Mouse (Mus musculus): ENCODE measurements around the gene Cmss1. TPM values are rescaled to one million over a fixed set of nuclear protein-coding genes. Genes with fewer than 3 reads are reported as not detected.

Gene Cmss1
- polyA plus RNA-seq, 1 experiment: 6.5 TPM

- no peak overlapping the region for H3K4me3 ChIP-seq (ENCODE audit: insufficient read depth, low read length)
- H3K27ac ChIP-seq (ENCODE audit: insufficient read depth, low read depth, low read length): no peak overlapping the region
- no peak for TF ChIP-seq POLR2A (IDR thresholded peaks at IDR 0.05; ENCODE audit: borderline replicate concordance, low read depth, low read length)
- no peak for TF ChIP-seq CTCF (IDR thresholded peaks at IDR 0.05; ENCODE audit: low read depth, low read length)
- 0 out of 2 replicates have a peak, but pooled peaks cover 2% of the 10 kb centered on the region for H3K4me1 ChIP-seq (ENCODE audit: control insufficient read depth, insufficient read depth, low read length)
Observed at GRCm38 (mm10) chr16:57349039-57349438, 257.6 kb downstream of the Cmss1 start.

DNA sequence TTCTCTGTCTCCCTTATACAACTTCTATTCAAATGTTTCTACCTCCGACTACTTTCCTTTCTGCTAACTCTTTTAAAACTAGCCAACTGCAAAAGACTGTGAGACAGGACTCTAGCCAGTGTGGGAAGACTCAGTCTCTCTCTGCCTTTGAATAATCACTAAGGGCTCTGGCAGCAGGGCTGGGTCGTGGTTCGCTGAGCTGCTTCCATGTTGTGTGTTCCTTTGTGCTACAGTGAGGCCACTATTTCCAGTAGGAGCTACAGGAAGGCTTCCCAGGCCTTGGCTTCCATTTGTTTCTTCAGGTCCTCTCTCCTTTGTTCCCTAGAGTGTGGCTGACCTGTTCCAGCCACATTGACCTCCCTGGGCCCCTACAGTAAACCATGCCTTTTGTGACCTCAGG lies 260.4 kb downstream of the Cmss1 start:
- TF ChIP-seq POLR2A (IDR thresholded peaks at IDR 0.05; ENCODE audit: borderline replicate concordance, low read depth, low read length): no peak
- no peak for TF ChIP-seq CTCF (IDR thresholded peaks at IDR 0.05; ENCODE audit: low read depth, low read length)
- no peak overlapping the region for H3K27ac ChIP-seq (ENCODE audit: insufficient read depth, low read depth, low read length)
- H3K4me3 ChIP-seq (ENCODE audit: insufficient read depth, low read length): no peak overlapping the region
- no peaks in the 10 kb centered on the region for H3K4me1 ChIP-seq (ENCODE audit: control insufficient read depth, insufficient read depth, low read length)

GRCm38 (mm10) chr16:57340613-57340898 lies 266.1 kb downstream of the Cmss1 start:
- peaks cover 13% of the 10 kb centered on the region for H3K4me1 ChIP-seq (ENCODE audit: control insufficient read depth, insufficient read depth, low read length)
- TF ChIP-seq POLR2A (IDR thresholded peaks at IDR 0.05; ENCODE audit: borderline replicate concordance, low read depth, low read length) (no peak), CTCF (IDR thresholded peaks at IDR 0.05; ENCODE audit: low read depth, low read length) (no peak)
- no peak overlapping the region for H3K4me3 ChIP-seq (ENCODE audit: insufficient read depth, low read length)
- no peak overlapping the region for H3K27ac ChIP-seq (ENCODE audit: insufficient read depth, low read depth, low read length)

DNA sequence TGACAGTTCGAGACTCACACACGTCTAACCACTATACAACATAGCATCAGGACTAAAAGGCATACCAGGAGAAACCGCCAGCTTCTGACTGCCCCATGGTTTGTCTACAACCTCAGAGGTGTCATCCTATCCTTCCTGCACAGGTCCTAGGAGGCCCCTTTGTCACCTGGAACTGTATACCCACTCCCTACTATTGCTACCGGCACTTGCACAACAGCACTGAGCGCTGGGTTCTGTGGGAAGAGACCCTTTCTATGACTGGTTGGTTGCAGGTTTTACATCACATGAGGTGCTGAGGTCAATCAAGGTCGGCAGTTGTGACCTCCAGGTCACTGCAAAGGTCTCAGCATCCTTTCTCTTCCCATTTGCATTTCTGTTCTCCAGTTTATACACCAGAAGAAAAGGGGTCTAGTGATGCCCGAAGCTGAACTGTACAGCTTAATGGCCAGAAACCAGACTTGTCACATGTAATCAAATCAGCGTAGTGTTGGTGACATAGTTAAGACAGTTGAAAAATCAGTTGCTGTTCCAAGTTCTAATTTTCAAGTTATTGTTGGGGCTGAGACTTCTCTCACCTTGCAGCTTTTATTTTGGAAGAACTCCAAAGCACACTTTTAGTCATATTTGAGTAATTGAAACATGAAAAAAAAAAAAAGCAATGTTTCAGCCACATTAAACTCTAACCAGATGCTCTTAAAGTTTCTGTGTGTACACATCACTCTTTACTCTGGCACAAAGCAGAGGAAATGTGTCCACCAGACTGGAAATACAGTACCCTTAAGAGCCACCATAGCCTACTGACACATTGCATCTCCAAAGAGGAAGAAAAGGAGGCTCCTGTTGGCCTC lies 266.7 kb downstream of the Cmss1 start:
- Histone ChIP-seq H3K4me1 (ENCODE audit: control insufficient read depth, insufficient read depth, low read length) (peaks cover 13% of the 10 kb centered on the region), H3K27ac (ENCODE audit: insufficient read depth, low read depth, low read length) (no peak overlapping the region), H3K4me3 (ENCODE audit: insufficient read depth, low read length) (no peak overlapping the region)
- TF ChIP-seq POLR2A (IDR thresholded peaks at IDR 0.05; ENCODE audit: borderline replicate concordance, low read depth, low read length): no peak
- TF ChIP-seq CTCF (IDR thresholded peaks at IDR 0.05; ENCODE audit: low read depth, low read length): no peak

DNA sequence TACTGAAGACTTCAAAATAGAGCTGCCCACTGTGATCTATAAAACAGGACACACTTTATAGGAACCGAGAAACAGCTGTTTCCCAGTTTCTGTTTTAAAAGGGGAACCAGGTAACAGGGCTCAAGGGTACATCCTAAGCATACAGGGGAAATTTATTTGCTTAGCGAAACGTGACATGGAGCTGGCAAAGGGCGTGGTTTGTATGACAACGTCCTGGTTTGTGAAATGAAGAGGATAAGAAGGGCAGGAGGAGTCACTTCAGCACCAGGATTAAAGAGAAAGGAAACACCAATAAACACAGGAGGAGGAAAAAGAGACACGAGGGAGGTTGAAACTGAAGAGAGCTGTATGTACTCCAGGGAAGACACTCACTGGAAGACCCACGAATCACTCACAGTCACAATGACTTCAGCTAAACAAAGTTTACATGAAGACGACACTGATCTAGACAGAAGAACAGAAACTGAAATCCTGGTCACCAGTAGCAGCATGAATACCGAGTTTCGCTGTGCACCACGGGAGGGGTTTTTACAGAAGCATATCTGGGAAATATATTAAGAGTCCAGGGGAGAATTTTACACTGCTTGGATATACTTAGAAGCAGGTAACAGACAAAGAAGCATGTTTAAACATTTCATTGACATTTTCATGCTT lies 269.8 kb downstream of the Cmss1 start:
- TF ChIP-seq CTCF (IDR thresholded peaks at IDR 0.05; ENCODE audit: low read depth, low read length) (no peak), POLR2A (IDR thresholded peaks at IDR 0.05; ENCODE audit: borderline replicate concordance, low read depth, low read length) (no peak)
- peak overlapping the region; percentile 68 for H3K4me3 ChIP-seq (ENCODE audit: insufficient read depth, low read length)
- peaks cover 13% of the 10 kb centered on the region for H3K4me1 ChIP-seq (ENCODE audit: control insufficient read depth, insufficient read depth, low read length)
- H3K27ac ChIP-seq (ENCODE audit: insufficient read depth, low read depth, low read length): peak overlapping the region; percentile 72

DNA sequence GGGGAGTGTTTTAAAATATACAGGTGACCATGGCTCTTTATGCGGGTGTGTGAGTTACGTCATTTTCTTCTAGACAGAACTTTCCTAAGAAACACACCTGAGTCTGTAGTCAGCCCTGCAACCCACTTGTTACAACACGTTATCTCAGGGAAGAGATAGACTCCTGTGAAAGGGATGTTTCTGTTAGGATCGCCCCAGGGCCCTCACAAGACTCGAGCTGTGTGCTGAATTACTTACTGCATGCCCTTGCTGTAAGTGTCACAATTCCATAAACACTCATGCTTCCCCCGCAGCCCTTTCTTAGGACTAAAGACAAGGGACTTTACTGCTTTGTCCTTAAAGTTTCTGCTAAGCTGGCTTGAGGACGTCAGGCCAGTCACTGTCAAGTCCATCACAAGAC lies 274.4 kb downstream of the Cmss1 start:
- no peak overlapping the region for H3K27ac ChIP-seq (ENCODE audit: insufficient read depth, low read depth, low read length)
- H3K4me3 ChIP-seq (ENCODE audit: insufficient read depth, low read length): no peak overlapping the region
- TF ChIP-seq CTCF (IDR thresholded peaks at IDR 0.05; ENCODE audit: low read depth, low read length) (no peak), POLR2A (IDR thresholded peaks at IDR 0.05; ENCODE audit: borderline replicate concordance, low read depth, low read length) (no peak)
- no peaks in the 10 kb centered on the region; the same call in 1 of the 2 replicates for H3K4me1 ChIP-seq (ENCODE audit: control insufficient read depth, insufficient read depth, low read length)

DNA sequence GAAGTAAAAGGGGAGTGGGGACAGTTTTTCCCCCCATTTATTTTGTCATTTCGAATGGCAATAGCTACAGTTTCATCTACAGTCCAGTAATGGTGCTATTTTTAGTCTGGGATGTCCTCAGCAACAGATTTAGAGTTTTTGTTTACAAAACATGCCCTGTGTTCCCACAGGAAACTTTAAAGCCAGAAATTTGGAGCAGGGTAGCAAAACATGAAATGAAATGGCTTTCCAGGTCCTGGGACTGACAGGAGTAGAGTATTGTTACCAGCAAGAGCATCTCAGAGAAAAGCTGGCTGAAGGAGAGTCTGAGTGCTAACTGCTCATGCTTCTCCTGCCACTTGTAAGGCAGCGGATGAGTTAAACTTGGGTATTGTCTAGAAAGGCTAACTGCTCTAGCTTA lies 276.6 kb downstream of the Cmss1 start:
- no peak for TF ChIP-seq CTCF (IDR thresholded peaks at IDR 0.05; ENCODE audit: low read depth, low read length)
- TF ChIP-seq POLR2A (IDR thresholded peaks at IDR 0.05; ENCODE audit: borderline replicate concordance, low read depth, low read length): no peak
- H3K27ac ChIP-seq (ENCODE audit: insufficient read depth, low read depth, low read length): no peak overlapping the region
- no peak overlapping the region for H3K4me3 ChIP-seq (ENCODE audit: insufficient read depth, low read length)
- 0 out of 2 replicates have a peak, but pooled peaks cover 3% of the 10 kb centered on the region for H3K4me1 ChIP-seq (ENCODE audit: control insufficient read depth, insufficient read depth, low read length)

DNA sequence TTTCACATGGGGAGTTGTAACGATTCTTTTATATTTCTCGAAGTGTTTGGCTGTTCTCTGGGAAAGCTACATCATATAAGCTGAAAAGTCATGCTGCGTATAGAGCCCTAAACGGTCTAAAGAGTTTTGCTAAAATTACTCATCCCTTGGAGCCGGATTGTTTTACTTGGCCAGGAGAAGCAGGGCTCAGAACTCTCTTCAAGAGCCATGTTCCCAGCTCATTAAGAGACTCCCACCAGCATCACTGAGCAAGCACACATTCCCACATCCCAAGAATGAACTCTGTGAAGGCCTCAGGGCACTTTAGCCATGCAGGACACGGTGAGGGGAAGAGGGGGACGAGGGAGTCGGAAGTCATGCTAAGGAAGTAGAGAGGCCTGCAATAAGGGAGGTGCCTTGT lies 277.6 kb downstream of the Cmss1 start:
- no peak overlapping the region for H3K4me3 ChIP-seq (ENCODE audit: insufficient read depth, low read length)
- TF ChIP-seq POLR2A (IDR thresholded peaks at IDR 0.05; ENCODE audit: borderline replicate concordance, low read depth, low read length) (no peak), CTCF (IDR thresholded peaks at IDR 0.05; ENCODE audit: low read depth, low read length) (no peak)
- no peak overlapping the region for H3K27ac ChIP-seq (ENCODE audit: insufficient read depth, low read depth, low read length)

DNA sequence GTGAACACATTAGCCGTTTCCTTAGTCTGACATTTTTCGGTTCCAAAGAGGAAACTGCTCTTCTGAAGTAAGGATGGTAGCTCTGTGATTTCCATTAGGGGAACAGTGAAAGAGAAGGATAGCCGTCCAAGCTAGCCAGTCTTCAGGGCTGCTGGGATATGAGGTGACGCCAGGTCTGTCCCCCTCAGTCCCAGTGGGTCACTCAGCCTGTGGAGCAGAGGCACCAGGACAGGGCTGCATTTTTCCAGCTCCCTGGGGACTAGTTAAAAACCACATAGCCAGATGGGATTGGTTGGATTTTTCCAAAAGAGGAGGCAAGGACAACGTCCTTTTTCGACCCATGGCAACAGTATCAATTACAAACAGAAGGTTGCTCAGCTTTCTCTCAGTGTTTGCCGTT lies 279.7 kb downstream of the Cmss1 start:
- Histone ChIP-seq H3K27ac (ENCODE audit: insufficient read depth, low read depth, low read length) (no peak overlapping the region), H3K4me3 (ENCODE audit: insufficient read depth, low read length) (no peak overlapping the region), H3K4me1 (ENCODE audit: control insufficient read depth, insufficient read depth, low read length) (0 out of 2 replicates have a peak, but pooled peaks cover 3% of the 10 kb centered on the region)
- TF ChIP-seq POLR2A (IDR thresholded peaks at IDR 0.05; ENCODE audit: borderline replicate concordance, low read depth, low read length): no peak

More for the DNA sequence above, 277.6 kb downstream of the Cmss1 start:
- H3K4me1 ChIP-seq (ENCODE audit: control insufficient read depth, insufficient read depth, low read length): 0 out of 2 replicates have a peak, but pooled peaks cover 3% of the 10 kb centered on the region

Measured in bone marrow macrophage, adult 2 months (primary cell).